Mouse (Mus musculus) hindbrain, embryonic 15.5 days (tissue): ENCODE data around the gene Atp10b. TPM values are rescaled to one million over a fixed set of nuclear protein-coding genes. Genes with fewer than 3 reads are reported as not detected.
A peak's percentile ranks its signal among the peaks of the same experiment; 100 is the strongest.

Experiments
- ATAC-seq: fragments of 200-750 bp; cut with Nextera tagmentation; 2 replicates; pipeline ENCODE4 v1.8.0; 2017; ENCODE audit warnings: low read depth, moderate number of reproducible peaks, moderate TSS enrichment; ENCODE audit not compliant: low FRiP score
- H3K27ac ChIP-seq: fragments of 300-500 bp; sonication (generic); replicated peaks from 2 replicates; pipeline ENCODE4 v1.5.1; 2015; ENCODE audit warnings: mild to moderate bottlenecking, inconsistent platforms
- H3K27me3 ChIP-seq: fragments of 300-500 bp; sonication (generic); 2 replicates; pipeline ENCODE4 v1.6.1; 2015; ENCODE audit warnings: control low read depth, inconsistent platforms
- H3K36me3 ChIP-seq: fragments of 300-500 bp; sonication (generic); 2 replicates; pipeline ENCODE4 v1.6.1; 2015; ENCODE audit warnings: control low read depth, inconsistent platforms
- H3K4me1 ChIP-seq: fragments of 300-500 bp; sonication (generic); replicated peaks from 2 replicates; pipeline ENCODE4 v1.6.1; 2015; ENCODE audit warnings: control low read depth, inconsistent platforms
- H3K4me2 ChIP-seq: fragments of 300-500 bp; sonication (generic); 2 replicates; pipeline ENCODE4 v1.6.1; 2015; ENCODE audit warnings: moderate library complexity, mild to moderate bottlenecking, inconsistent platforms
- H3K4me3 ChIP-seq: fragments of 300-500 bp; sonication (generic); 2 replicates; pipeline ENCODE4 v1.5.1; 2015; ENCODE audit warnings: mild to moderate bottlenecking, inconsistent platforms
- H3K9ac ChIP-seq: fragments of 300-500 bp; sonication (generic); 2 replicates; pipeline ENCODE4 v1.6.1; 2015; ENCODE audit warnings: inconsistent platforms
- H3K9me3 ChIP-seq: fragments of 300-500 bp; sonication (generic); 2 replicates; pipeline ENCODE4 v1.6.1; 2016; ENCODE audit warnings: control low read depth, inconsistent platforms
- WGBS: fragments of 180-500 bp; shearing (Covaris S2); methylation state at CpG from one replicate; pipeline ENCODE4 v1.1.7; 2015; 5-methylcytosine and 5-hydroxymethylcytosine counted together
- polyA plus RNA-seq: library from polyadenylated mRNA; unstranded; fragments of >200 nt; fragmentation: Nextera tagmentation; extraction: Ambion mirVana; gene quantifications from 2 replicates; pipeline ENCODE4 v1.2.1, GENCODE M21; 2015

The Atp10b gene
- polyA plus RNA-seq, 1 experiment from 2014 or later: 0.22 TPM

DNA sequence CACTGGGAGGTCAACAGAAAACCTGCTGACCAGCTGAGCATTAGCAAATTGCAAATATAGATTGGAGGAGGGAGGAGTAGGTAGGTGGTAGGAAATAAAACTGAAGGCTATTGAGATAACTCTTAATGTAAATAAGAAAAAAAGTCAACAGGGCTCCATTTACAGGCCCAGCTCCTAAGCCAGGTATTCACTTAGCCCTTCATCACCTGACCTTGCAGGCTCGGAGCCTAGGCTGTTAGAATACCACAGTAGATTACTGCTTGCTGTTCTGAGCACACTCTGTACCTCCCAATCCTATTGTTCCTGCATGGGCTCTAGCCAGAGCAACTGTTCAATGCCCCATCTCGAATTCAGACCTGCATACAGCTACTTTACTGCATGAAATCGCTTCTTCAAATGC lies 117.8 kb downstream of the Atp10b start:
- WGBS: 82% methylated on average over 3 of the region's 3 CpGs
- no peak for ATAC-seq
- no peak overlapping the region for H3K4me3 ChIP-seq

DNA sequence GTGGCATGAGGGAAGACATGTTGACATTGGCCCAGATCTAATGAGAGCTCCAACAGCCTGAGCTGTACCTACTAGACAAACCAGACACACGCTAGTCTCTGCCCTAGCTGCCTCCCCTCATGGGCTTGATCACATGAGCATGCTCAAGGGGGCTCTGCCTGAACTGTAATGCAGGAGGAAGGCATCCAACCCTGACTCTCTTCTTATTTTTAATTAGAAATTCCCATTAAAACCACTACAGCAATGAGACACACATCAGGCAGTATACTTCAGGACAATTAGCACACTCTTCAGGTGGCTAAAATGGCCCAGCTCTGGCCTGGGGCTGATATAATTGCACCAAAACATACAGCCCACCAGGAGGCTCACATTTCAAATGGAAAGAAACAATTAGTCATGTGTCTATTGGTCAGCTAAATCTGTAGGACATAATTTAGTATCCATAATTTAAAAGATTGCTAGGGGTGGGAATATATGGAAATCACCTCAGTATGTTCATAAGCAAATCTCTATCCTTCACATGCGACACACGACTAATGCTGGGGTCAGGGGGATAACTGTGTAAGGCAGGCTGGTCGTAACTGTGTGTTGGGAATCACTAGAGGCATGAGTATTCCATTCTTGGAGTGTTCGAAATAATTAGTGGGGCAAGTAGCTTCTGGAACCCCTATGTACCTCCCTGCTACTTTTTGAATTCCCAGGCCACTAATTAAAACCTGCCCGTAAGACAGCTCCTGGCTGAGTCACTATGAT lies 120.0 kb downstream of the Atp10b start:
- H3K27me3 ChIP-seq: no peaks in the 10 kb centered on the region
- H3K27ac ChIP-seq: peak overlapping the region; percentile 47; the same call in 1 of the 2 replicates
- no peak overlapping the region for H3K9ac ChIP-seq
- peaks cover 14% of the 10 kb centered on the region for H3K4me1 ChIP-seq
- no peaks in the 10 kb centered on the region for H3K36me3 ChIP-seq
- H3K4me3 ChIP-seq: no peak overlapping the region
- peak overlapping the region; percentile 43 for H3K4me2 ChIP-seq
- no peaks in the 10 kb centered on the region for H3K9me3 ChIP-seq
- whole genome bisulfite sequencing: 41% methylated on average over 6 of the region's 6 CpGs
- ATAC-seq: peak; percentile 79

More for the DNA sequence above, 117.8 kb downstream of the Atp10b start:
- Histone ChIP-seq H3K4me2 (no peak overlapping the region), H3K4me1 (peaks cover 14% of the 10 kb centered on the region), H3K9me3 (no peaks in the 10 kb centered on the region), H3K27ac (no peak overlapping the region), H3K36me3 (no peaks in the 10 kb centered on the region), H3K27me3 (no peaks in the 10 kb centered on the region), H3K9ac (no peak overlapping the region)

DNA sequence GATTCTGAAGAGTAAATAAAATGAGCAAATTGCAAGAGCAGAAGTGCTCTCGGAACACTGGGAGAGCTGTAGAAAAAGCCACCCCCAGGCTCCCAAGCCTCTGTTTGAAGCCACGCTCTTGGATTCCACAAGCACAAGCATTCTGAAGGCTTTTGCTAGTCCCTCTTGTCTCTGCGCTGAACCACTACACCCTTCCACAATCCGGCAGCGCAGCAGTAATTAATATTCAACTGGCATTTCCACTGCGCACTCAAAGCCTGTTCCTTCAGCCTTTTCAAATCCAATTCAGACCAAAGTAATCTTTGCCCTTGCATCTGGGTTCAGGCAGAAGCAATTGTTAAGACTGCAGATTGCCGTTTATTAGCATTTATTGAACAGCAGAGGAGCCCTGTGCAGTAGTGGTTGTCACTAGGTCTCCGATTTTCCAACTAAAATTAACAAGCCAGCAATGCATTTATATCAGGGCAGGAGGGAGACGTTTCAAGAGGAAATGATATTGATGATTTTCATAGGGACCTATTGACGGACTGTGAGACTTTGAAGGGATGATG lies 120.7 kb downstream of the Atp10b start:
- peaks cover 14% of the 10 kb centered on the region for H3K4me1 ChIP-seq
- H3K9ac ChIP-seq: no peak overlapping the region
- no peaks in the 10 kb centered on the region for H3K27me3 ChIP-seq
- 36% methylated on average over 10 of the region's 10 CpGs for WGBS
- peak overlapping the region; percentile 47; the same call in 1 of the 2 replicates for H3K27ac ChIP-seq
- peak overlapping the region; percentile 43 for H3K4me2 ChIP-seq
- H3K4me3 ChIP-seq: no peak overlapping the region
- no peaks in the 10 kb centered on the region for H3K9me3 ChIP-seq
- peak; percentile 79 for ATAC-seq
- H3K36me3 ChIP-seq: no peaks in the 10 kb centered on the region

DNA sequence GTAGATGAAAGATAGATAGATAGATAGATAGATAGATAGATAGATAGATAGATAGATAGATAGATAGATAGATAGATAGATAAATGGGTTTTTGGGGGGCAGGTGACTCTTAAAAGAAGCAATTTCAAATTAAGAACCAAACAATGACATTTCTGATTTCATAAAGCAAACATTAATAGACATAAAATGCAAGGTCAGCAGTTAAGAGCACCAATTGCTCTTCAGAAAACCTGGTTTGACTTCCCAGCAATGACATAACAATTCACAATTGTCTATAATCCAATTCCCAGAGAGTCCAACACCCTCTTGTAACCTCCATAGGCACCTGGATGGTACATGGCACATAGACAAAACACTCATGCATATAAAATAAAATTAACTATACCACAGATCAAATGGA lies 124.2 kb downstream of the Atp10b start:
- H3K4me2 ChIP-seq: no peak overlapping the region
- no peak for ATAC-seq
- no peaks in the 10 kb centered on the region for H3K27me3 ChIP-seq
- peaks cover 14% of the 10 kb centered on the region for H3K4me1 ChIP-seq
- H3K27ac ChIP-seq: no peak overlapping the region
- no peak overlapping the region for H3K9ac ChIP-seq
- no peaks in the 10 kb centered on the region for H3K9me3 ChIP-seq
- H3K4me3 ChIP-seq: no peak overlapping the region
- no peaks in the 10 kb centered on the region for H3K36me3 ChIP-seq

DNA sequence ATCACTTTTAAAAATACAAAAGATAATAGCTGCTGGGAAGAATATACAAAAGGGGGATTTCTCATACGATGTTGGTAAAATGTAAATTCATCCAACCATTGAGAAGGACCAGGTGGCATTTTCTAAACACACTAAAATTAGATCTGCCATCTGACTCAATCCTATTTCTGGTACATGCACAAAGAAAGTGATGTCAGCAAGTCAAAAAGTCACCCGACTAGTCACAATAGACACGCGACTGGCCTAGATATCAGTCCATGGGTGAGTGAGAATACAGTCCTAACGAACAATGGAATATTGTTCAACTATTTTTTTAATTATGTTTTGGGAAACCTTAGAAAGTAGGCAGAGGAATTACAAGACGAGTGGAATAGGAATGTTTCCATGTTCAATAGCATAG lies 147.9 kb downstream of the Atp10b start:
- 91% methylated on average over 6 of the region's 6 CpGs for WGBS

DNA sequence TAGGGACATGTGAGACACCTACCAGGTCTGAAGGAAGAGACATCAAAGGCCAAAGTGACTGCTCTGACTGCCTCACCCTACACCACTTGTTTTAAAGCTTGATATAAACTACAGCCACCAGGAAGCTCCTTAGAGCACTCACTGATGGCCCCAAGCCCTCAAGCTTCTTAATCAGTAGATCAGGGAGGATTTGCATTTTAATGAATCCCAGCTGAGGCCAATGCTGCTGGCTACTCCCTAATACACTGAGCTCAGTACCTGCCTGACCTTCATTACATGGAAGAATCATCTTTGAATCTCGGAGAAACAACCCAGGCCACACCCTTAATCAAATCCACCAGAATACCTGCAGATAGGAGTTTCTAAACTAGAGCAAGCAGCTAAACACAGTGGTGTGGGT lies 161.3 kb downstream of the Atp10b start:
- Histone ChIP-seq H3K27me3 (no peaks in the 10 kb centered on the region), H3K4me3 (no peak overlapping the region), H3K9ac (no peak overlapping the region), H3K4me2 (no peak overlapping the region), H3K36me3 (no peaks in the 10 kb centered on the region), H3K9me3 (no peaks in the 10 kb centered on the region), H3K27ac (no peak overlapping the region), H3K4me1 (no peaks in the 10 kb centered on the region)
- no peak for ATAC-seq
- 55% methylated on average over 1 of the region's 1 CpGs for WGBS

More for the DNA sequence above, 147.9 kb downstream of the Atp10b start:
- H3K4me3 ChIP-seq: no peak overlapping the region
- H3K27ac ChIP-seq: no peak overlapping the region
- H3K27me3 ChIP-seq: no peaks in the 10 kb centered on the region
- ATAC-seq: no peak
- H3K4me1 ChIP-seq: no peaks in the 10 kb centered on the region
- no peak overlapping the region for H3K9ac ChIP-seq
- no peak overlapping the region for H3K4me2 ChIP-seq
- H3K9me3 ChIP-seq: no peaks in the 10 kb centered on the region
- H3K36me3 ChIP-seq: no peaks in the 10 kb centered on the region

Other genes with a start within 250 kb of the Atp10b start
- not detected in 2 replicates for gene Gm9972, start 114.1 kb upstream of the Atp10b start, polyA plus RNA-seq